ENCODE assay signal across 12 mouse cellular contexts in genomic region chr11:60708631-60709030, GRCm38 (mm10). TPM values are rescaled to one million over a fixed set of nuclear protein-coding genes. Genes with fewer than 3 reads are reported as not detected.
DNase-seq lines count a peak whose midpoint lies in the region; ATAC-seq lines count a peak whose summit lies in the region.
"Had no signal": no experiment of that assay in that cellular context is flagged by ENCODE, and none has a peak within 500 bp of the region (broad histone marks: within the 10 kb centered on the region; RNA-seq: fewer than 3 reads in every experiment).

No protein-coding gene starts in this region.

- intact Hi-C loops in heart, postnatal 36 days (cut with DNase I): loop anchor here (2.0 kb wide), 1 partner anchor 18 kb away; the partner anchor contains the start of gene Flii

- DNase-seq in cerebellum, adult 11 months: peak; percentile 0
- no peak for DNase-seq in cerebellum, adult 9-11 months
- DNase-seq in heart, adult 11 months: peak; percentile 91
- no peak for DNase-seq in heart, postnatal 36 days
- DNase-seq in ovary, postnatal 36 days (ENCODE audit: low spot score): peak; percentile 2
- DNase-seq in ovary, postnatal 14 days (ENCODE audit: low spot score): no peak
- DNase-seq in brain, adult 2 months (ENCODE audit: low read depth, low spot score): peak; percentile 0
- DNase-seq: kidney, adult 18-20 months; kidney, postnatal 25 days; lung, postnatal 10 days had no signal

- ATAC-seq in inflammation-experienced regulatory T-cells, adult 6 months: no peak
- ATAC-seq: midbrain, embryonic 16.5 days had no signal

RNA-seq across cellular contexts. Expression of gene Llgl1, which starts 9.1 kb away (rescaled TPM):
- total RNA-seq in heart, postnatal 36 days (2021): 10 to 100 TPM; 13.6 to 13.7 TPM
- polyA plus RNA-seq in inflammation-experienced regulatory T-cells, adult 6 months (2017; shearing (Covaris generic)): 10 to 100 TPM in 1 of 3 experiments, 1 to 10 TPM in 2; 6.6 to 10.3 (median 9.9) TPM

RNA-seq across cellular contexts. Expression of gene Flii, which starts 18.4 kb away (rescaled TPM):
- 100 to 1,000 TPM; 124 to 126 TPM for total RNA-seq in heart, postnatal 36 days (2021)
- 10 to 100 TPM; 77.5 to 90.2 (median 77.9) TPM for polyA plus RNA-seq in inflammation-experienced regulatory T-cells, adult 6 months (2017; shearing (Covaris generic))

RNA-seq across cellular contexts. Expression of gene Mief2, which starts 19.6 kb away (rescaled TPM):
- 10 to 100 TPM; 36.1 to 36.4 TPM for total RNA-seq in heart, postnatal 36 days (2021)
- polyA plus RNA-seq in inflammation-experienced regulatory T-cells, adult 6 months (2017; shearing (Covaris generic)): 10 to 100 TPM in 2 of 3 experiments, 1 to 10 TPM in 1; 8.7 to 11.4 (median 10.3) TPM

Comparison
In these comparisons a context has a peak if more than half of its experiments do, and no peak if none do; other contexts are left out.
1. DNase-seq: peak in cerebellum, adult 11 months (single experiment), heart, adult 11 months (single experiment), ovary, postnatal 36 days (single experiment) and brain, adult 2 months (single experiment); none in cerebellum, adult 9-11 months (single experiment), heart, postnatal 36 days (0 of 2) and ovary, postnatal 14 days (single experiment).